Mouse (Mus musculus) lung, adult 2 months (tissue): ENCODE data around the gene Nfkb1. TPM values are rescaled to one million over a fixed set of nuclear protein-coding genes. Genes with fewer than 3 reads are reported as not detected.

Experiments
- DNase-seq: peaks from one replicate; pipeline ENCODE4 v3.0.0; 2022
- H3K4me1 ChIP-seq: fragments of 200-500 bp; 2 replicates; pipeline ENCODE4 v1.6.1; 2011; ENCODE audit warnings: low read length; ENCODE audit not compliant: control insufficient read depth, insufficient read depth
- H3K4me3 ChIP-seq: fragments of 200-500 bp; replicated peaks from 2 replicates; pipeline ENCODE3; 2011; ENCODE audit warnings: low read depth, mild to moderate bottlenecking, control low read depth, low read length; ENCODE audit errors: extremely low read depth
- CTCF ChIP-seq: fragments of 200-500 bp; IDR thresholded peaks from 2 replicates; pipeline ENCODE4 v1.5.1; 2011; ENCODE audit warnings: mild to moderate bottlenecking, low read length, control low read depth; ENCODE audit not compliant: insufficient read depth
- POLR2A ChIP-seq: fragments of 200-500 bp; IDR thresholded peaks from 2 replicates; pipeline ENCODE4 v1.6.1; 2011; ENCODE audit warnings: low read depth, mild to moderate bottlenecking, control low read depth, low read length, borderline replicate concordance; ENCODE audit errors: extremely low read depth
- WGBS: fragments of 180-500 bp; shearing (Covaris S2); methylation state at CpG from one replicate; pipeline ENCODE4 v1.1.7; 2018; 5-methylcytosine and 5-hydroxymethylcytosine counted together
- polyA plus RNA-seq: library from polyadenylated mRNA; depleted of rRNA; stranded (reverse); fragments of >200 nt; gene quantifications from 2 replicates; pipeline ENCODE4 v1.2.3, GENCODE M21; 2012

Gene Nfkb1
- polyA plus RNA-seq, 1 experiment = 126 TPM

GRCm38 (mm10) chr3:135674716-135675392 lies 16.5 kb downstream of the Nfkb1 start:
- H3K4me1 ChIP-seq = peaks cover 28% of the 10 kb centered on the region
- 48% methylated on average over 13 of the region's 13 CpGs for WGBS
- no peak overlapping the region for H3K4me3 ChIP-seq
- TF ChIP-seq POLR2A (no peak), CTCF (no peak)
- DNase-seq = no peak

GRCm38 (mm10) chr3:135673695-135674094 lies 17.7 kb downstream of the Nfkb1 start:
- WGBS = 43% methylated on average over 7 of the region's 7 CpGs
- peak; percentile 65 for DNase-seq
- peaks cover 26% of the 10 kb centered on the region for H3K4me1 ChIP-seq
- H3K4me3 ChIP-seq = no peak overlapping the region
- no peak for TF ChIP-seq CTCF
- no peak for TF ChIP-seq POLR2A

GRCm38 (mm10) chr3:135673041-135673440 lies 18.3 kb downstream of the Nfkb1 start:
- H3K4me1 ChIP-seq = peaks cover 24% of the 10 kb centered on the region
- WGBS = 74% methylated on average over 4 of the region's 4 CpGs
- H3K4me3 ChIP-seq = no peak overlapping the region
- no peak for DNase-seq
- TF ChIP-seq CTCF (no peak), POLR2A (no peak)

- WGBS = 79% methylated on average over 5 of the region's 5 CpGs
These were observed 19.2 kb downstream of the Nfkb1 start for GRCm38 (mm10) chr3:135672135-135672534.

GRCm38 (mm10) chr3:135670869-135671268 lies 20.5 kb downstream of the Nfkb1 start:
- 47% methylated on average over 4 of the region's 4 CpGs for WGBS
- H3K4me1 ChIP-seq = peaks cover 19% of the 10 kb centered on the region
- no peak for TF ChIP-seq CTCF
- TF ChIP-seq POLR2A = no peak
- DNase-seq = no peak
- no peak overlapping the region for H3K4me3 ChIP-seq

More at GRCm38 (mm10) chr3:135672135-135672534, 19.2 kb downstream of the Nfkb1 start:
- DNase-seq = no peak
- Histone ChIP-seq H3K4me1 (peaks cover 24% of the 10 kb centered on the region), H3K4me3 (no peak overlapping the region)
- TF ChIP-seq POLR2A (no peak), CTCF (no peak)

GRCm38 (mm10) chr3:135667084-135667483 lies 24.3 kb downstream of the Nfkb1 start:
- WGBS = 72% methylated on average over 3 of the region's 3 CpGs
- peaks cover 2% of the 10 kb centered on the region; the same call in 1 of the 2 replicates for H3K4me1 ChIP-seq
- TF ChIP-seq POLR2A = no peak
- TF ChIP-seq CTCF = no peak
- DNase-seq = no peak
- H3K4me3 ChIP-seq = no peak overlapping the region

- DNase-seq = no peak
- WGBS = 84% methylated on average over 6 of the region's 6 CpGs
- Histone ChIP-seq H3K4me3 (no peak overlapping the region), H3K4me1 (no peaks in the 10 kb centered on the region; the same call in 1 of the 2 replicates)
- TF ChIP-seq CTCF = no peak
- TF ChIP-seq POLR2A = no peak
These were observed 25.5 kb downstream of the Nfkb1 start for GRCm38 (mm10) chr3:135665777-135666259.

GRCm38 (mm10) chr3:135662139-135662864 lies 29.0 kb downstream of the Nfkb1 start:
- peaks cover 5% of the 10 kb centered on the region; the same call in 1 of the 2 replicates for H3K4me1 ChIP-seq
- TF ChIP-seq POLR2A (no peak), CTCF (no peak)
- DNase-seq = no peak
- whole genome bisulfite sequencing = 89% methylated on average over 15 of the region's 15 CpGs
- no peak overlapping the region for H3K4me3 ChIP-seq

GRCm38 (mm10) chr3:135661707-135662106 lies 29.6 kb downstream of the Nfkb1 start:
- Histone ChIP-seq H3K4me1 (peaks cover 5% of the 10 kb centered on the region; the same call in 1 of the 2 replicates), H3K4me3 (no peak overlapping the region)
- TF ChIP-seq CTCF (no peak), POLR2A (no peak)
- 85% methylated on average over 9 of the region's 9 CpGs for whole genome bisulfite sequencing
- DNase-seq = no peak

- 57% methylated on average over 7 of the region's 7 CpGs for WGBS
- H3K4me1 ChIP-seq = peaks cover 5% of the 10 kb centered on the region; the same call in 1 of the 2 replicates
- no peak overlapping the region for H3K4me3 ChIP-seq
- TF ChIP-seq POLR2A = no peak
- TF ChIP-seq CTCF = no peak
- DNase-seq = no peak
These were observed 32.7 kb downstream of the Nfkb1 start for GRCm38 (mm10) chr3:135658540-135659097.
